Mouse (Mus musculus) CH12.LX (cell line): Measurements from ENCODE around the gene Pde4dip.

ENCODE experiments used
- CHD1 ChIP-seq: IDR thresholded peaks from 2 replicates; pipeline ENCODE4 v1.6.1; 2012; ENCODE audit warnings: low read depth, low read length, improper control_type of control experiment, inconsistent platforms
- CTCF ChIP-seq, 2 experiments: IDR thresholded peaks in 1 of 2; conservative IDR thresholded peaks in 1 of 2; 2 replicates each; pipeline ENCODE4 v1.5.1; 2011 to 2012; ENCODE audit warnings: low read depth in 2 of 2, low read length in 2 of 2, improper control_type of control experiment in 1 of 2, inconsistent platforms in 1 of 2, mild to moderate bottlenecking in 1 of 2, moderate library complexity in 1 of 2
- ELF1 ChIP-seq: IDR thresholded peaks from 2 replicates; pipeline ENCODE4 v1.6.1; 2014; ENCODE audit warnings: low read depth, mild to moderate bottlenecking, inconsistent platforms, low read length, improper control_type of control experiment
- EP300 ChIP-seq: IDR thresholded peaks from 2 replicates; pipeline ENCODE4 v1.6.1; 2011; ENCODE audit warnings: low read length, improper control_type of control experiment
- ETS1 ChIP-seq: conservative IDR thresholded peaks from 2 replicates; pipeline ENCODE4 v1.6.1; 2012; ENCODE audit warnings: low read depth, mild to moderate bottlenecking, inconsistent platforms, low read length, improper control_type of control experiment, moderate library complexity
- GABPA ChIP-seq: IDR thresholded peaks from 2 replicates; pipeline ENCODE4 v1.6.1; 2012; ENCODE audit warnings: low read depth, low read length, improper control_type of control experiment, inconsistent platforms; ENCODE audit not compliant: insufficient replicate concordance
- JUN ChIP-seq: IDR thresholded peaks from 2 replicates; pipeline ENCODE4 v1.6.1; 2011; ENCODE audit warnings: low read depth, mild to moderate bottlenecking, low read length, improper control_type of control experiment, moderate library complexity; ENCODE audit not compliant: insufficient read depth
- MXI1 ChIP-seq: IDR thresholded peaks from 2 replicates; pipeline ENCODE4 v1.6.1; 2011; ENCODE audit warnings: mild to moderate bottlenecking, low read depth, low read length, improper control_type of control experiment
- POLR2A ChIP-seq: IDR thresholded peaks from 2 replicates; pipeline ENCODE4 v1.6.1; 2011; ENCODE audit warnings: low read depth, mild to moderate bottlenecking, improper control_type of control experiment, low read length
- POLR2AphosphoS2 ChIP-seq: IDR thresholded peaks from 2 replicates; pipeline ENCODE4 v1.6.1; 2011; ENCODE audit warnings: low read depth, low read length, improper control_type of control experiment
- SMC3 ChIP-seq: IDR thresholded peaks from 2 replicates; pipeline ENCODE4 v1.6.1; 2011; ENCODE audit warnings: low read depth, low read length, improper control_type of control experiment

- TF ChIP-seq POLR2A: no peak
- TF ChIP-seq GABPA: no peak
- TF ChIP-seq POLR2AphosphoS2: no peak
- no peak for TF ChIP-seq JUN
- TF ChIP-seq MXI1: no peak
- no peak for TF ChIP-seq CTCF (conservative IDR thresholded peaks at IDR 0.05 in 1 of 2, IDR thresholded peaks at IDR 0.05 in 1 of 2; ENCODE audit: low read depth in 2 of 2, low read length in 2 of 2)
- TF ChIP-seq EP300: no peak
- TF ChIP-seq ETS1: no peak
- no peak for TF ChIP-seq CHD1
- TF ChIP-seq SMC3: no peak
- TF ChIP-seq ELF1: no peak
These were observed 69.5 kb downstream of the Pde4dip start for GRCm38 (mm10) chr3:97819050-97819449.
